Mouse (Mus musculus) kidney, adult 18-20 months (tissue): ENCODE results near the gene Pafah1b1.

ENCODE experiments used
- DNase-seq: peaks from one replicate; pipeline ENCODE4 v3.0.0; 2021

The Pafah1b1 gene

GRCm38 (mm10) chr11:74720668-74721067 lies 3.8 kb downstream of the Pafah1b1 start:
- DNase-seq = no peak

- peak; percentile 19 for DNase-seq
Observed at GRCm38 (mm10) chr11:74715971-74716525, 8.4 kb downstream of the Pafah1b1 start.

- DNase-seq = no peak
Observed at GRCm38 (mm10) chr11:74710671-74711070, 13.8 kb downstream of the Pafah1b1 start.

GRCm38 (mm10) chr11:74708781-74709180 lies 15.7 kb downstream of the Pafah1b1 start:
- DNase-seq = no peak

- DNase-seq = no peak
Observed at GRCm38 (mm10) chr11:74704068-74704467, 20.4 kb downstream of the Pafah1b1 start.

GRCm38 (mm10) chr11:74699505-74699904 lies 25.0 kb downstream of the Pafah1b1 start:
- no peak for DNase-seq

GRCm38 (mm10) chr11:74692151-74692550 lies 32.3 kb downstream of the Pafah1b1 start:
- no peak for DNase-seq

- DNase-seq = peak; percentile 1
Observed at GRCm38 (mm10) chr11:74675156-74675555, 49.3 kb downstream of the Pafah1b1 start.

- DNase-seq = peak; percentile 2
Observed at GRCm38 (mm10) chr11:74674713-74675112, 49.8 kb downstream of the Pafah1b1 start.

- DNase-seq = peak; percentile 2
Observed at GRCm38 (mm10) chr11:74673561-74673960, 50.9 kb downstream of the Pafah1b1 start.

GRCm38 (mm10) chr11:74672901-74673513 lies 51.5 kb downstream of the Pafah1b1 start:
- peak; percentile 4 for DNase-seq

- DNase-seq = no peak
Observed at GRCm38 (mm10) chr11:74671839-74672238, 52.6 kb downstream of the Pafah1b1 start.

GRCm38 (mm10) chr11:74671013-74671412 lies 53.5 kb downstream of the Pafah1b1 start:
- DNase-seq = no peak

- peak; percentile 2 for DNase-seq
Observed at GRCm38 (mm10) chr11:74670151-74670550, 54.3 kb downstream of the Pafah1b1 start.

GRCm38 (mm10) chr11:74668971-74669370 lies 55.5 kb downstream of the Pafah1b1 start:
- DNase-seq = no peak

GRCm38 (mm10) chr11:74668466-74668865 lies 56.0 kb downstream of the Pafah1b1 start:
- no peak for DNase-seq

- no peak for DNase-seq
Observed at GRCm38 (mm10) chr11:74667582-74668010, 56.9 kb downstream of the Pafah1b1 start.

GRCm38 (mm10) chr11:74666776-74667581 lies 57.5 kb downstream of the Pafah1b1 start:
- DNase-seq = no peak

GRCm38 (mm10) chr11:74666284-74666652 lies 58.2 kb downstream of the Pafah1b1 start:
- DNase-seq = no peak

- DNase-seq = no peak
Observed at GRCm38 (mm10) chr11:74665631-74666283, 58.7 kb downstream of the Pafah1b1 start.

- DNase-seq = no peak
Observed at GRCm38 (mm10) chr11:74664906-74665305, 59.6 kb downstream of the Pafah1b1 start.

GRCm38 (mm10) chr11:74664279-74664678 lies 60.2 kb downstream of the Pafah1b1 start:
- no peak for DNase-seq

- no peak for DNase-seq
Observed at GRCm38 (mm10) chr11:74662221-74662620, 62.2 kb downstream of the Pafah1b1 start.
